Mouse (Mus musculus): ENCODE data around the gene S100a7a.

- peak; percentile 63 for TF ChIP-seq CTCF (conservative IDR thresholded peaks at IDR 0.05; ENCODE audit: low read length)
- TF ChIP-seq POU5F1 (IDR thresholded peaks at IDR 0.05; ENCODE audit: borderline replicate concordance, low read length) = no peak
Measured at GRCm38 (mm10) chr3:90652878-90653508, 824 bp upstream of the S100a7a start.
